Mouse (Mus musculus): ENCODE results near the gene 1700025G04Rik.

Gene 1700025G04Rik

DNA sequence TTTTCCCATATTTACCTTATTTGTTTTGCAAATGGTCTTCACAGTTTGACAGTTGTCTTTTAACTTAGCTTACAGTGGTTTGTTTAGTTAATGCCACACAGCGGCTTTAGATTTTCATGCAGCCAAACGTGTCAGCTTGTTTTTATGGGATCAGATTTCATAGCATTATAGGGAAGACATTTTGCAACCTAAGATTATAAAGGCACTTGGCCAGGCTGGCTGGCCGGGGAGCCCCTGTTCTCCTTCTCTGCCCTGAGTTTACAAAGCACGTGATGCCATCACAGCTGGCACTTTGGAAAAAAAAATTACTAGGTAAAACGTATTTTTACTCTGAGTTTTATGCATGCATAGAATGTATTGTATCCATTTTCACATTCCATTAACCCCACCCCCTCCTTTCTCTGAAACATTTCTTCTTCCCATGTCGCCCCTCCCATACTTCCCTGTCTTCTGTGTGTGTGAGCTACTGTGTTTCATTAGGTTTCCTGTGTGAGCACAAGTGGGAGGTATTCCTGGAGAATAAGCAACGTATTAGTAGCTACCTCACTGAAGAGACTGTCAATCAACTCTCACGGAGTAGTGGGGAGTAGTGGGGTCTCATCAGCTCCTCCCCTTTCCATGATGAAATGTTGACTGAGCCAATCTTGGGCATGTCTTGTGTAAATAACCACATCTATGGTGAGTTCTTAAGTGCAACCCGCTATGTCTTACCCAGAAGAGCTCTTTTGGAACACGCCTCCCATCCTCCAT, 93.8 kb downstream of the 1700025G04Rik start:
- DNase-seq (ENCODE audit: low read depth, low spot score): no peak

DNA sequence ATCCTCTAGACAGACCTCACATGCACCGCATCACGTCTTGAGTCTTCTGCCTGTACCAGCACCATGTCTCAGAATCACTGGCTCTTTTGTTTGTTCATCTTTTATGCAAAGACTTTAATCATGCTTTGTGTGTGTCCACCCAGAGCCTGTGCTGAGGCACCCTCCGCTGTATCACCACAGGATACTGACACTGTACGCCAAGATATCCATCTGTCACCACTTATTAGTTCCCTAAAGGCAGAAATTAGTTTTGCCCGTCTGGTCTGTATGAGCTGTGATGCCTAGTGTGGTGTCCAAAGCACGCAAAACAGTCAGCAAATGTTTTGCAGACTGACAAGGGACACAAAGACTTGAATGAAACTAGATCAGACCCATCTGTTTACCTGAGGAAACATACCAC, 95.7 kb downstream of the 1700025G04Rik start:
- DNase-seq (ENCODE audit: low read depth, low spot score): no peak

DNA sequence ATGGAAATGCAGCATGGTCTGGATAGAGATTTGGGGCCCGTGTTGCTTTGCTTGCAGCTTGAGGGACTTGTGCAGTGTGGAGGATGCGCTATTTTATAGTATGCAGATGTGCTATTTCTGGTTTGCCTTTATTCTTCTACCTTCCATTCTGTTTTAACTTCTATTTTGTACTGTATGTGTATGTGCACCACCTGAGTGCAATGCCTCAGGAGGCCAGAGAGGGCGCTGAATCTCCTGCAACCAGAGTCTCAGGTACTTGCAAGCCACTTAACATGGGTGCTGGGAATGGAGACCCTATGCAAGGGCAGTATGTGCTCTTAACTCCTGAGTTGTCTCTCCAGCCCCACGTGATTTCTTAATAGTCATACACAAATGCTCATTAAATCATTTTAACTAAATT, 98.4 kb downstream of the 1700025G04Rik start:
- DNase-seq (ENCODE audit: low read depth, low spot score): no peak

DNA sequence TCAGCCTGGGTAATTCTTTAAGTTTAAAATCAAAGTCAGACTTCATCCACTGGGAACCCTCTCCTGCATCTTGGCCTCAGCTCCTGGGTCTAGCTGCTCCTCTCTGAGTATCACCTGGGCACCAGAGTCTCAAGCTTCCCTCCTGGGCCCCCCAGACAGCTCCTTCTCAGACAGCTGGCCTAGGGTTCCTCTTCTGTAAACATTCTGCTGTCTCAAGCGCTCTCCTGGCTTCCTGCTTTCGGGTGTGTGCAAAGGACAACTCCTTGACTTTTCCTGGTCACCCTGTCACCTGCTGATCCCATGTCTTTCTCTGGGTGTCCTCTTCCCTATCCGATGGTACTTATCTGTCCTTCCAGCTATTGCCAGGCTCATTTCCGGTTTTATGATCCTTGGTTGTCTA, 99.3 kb downstream of the 1700025G04Rik start:
- DNase-seq (ENCODE audit: low read depth, low spot score): no peak

DNA sequence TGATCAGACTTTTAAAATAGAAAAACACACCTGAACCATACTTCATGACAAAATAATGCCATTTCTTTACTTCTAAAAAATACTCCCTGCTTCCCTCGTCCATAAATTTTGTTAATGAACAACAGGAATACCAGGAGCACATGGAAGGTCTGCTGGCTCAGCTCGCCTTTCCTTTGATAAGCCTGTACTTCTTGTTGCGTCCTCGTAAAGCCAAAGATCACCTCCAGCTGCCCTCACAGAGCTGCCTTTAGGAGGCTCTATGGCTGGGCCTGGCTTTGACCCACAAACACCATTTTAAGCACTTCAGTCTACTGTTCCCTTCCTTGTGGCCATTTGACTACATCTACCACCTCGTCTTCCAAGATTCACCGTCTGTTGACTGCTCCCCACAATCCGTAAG, 101.2 kb downstream of the 1700025G04Rik start:
- no peak for DNase-seq (ENCODE audit: low read depth, low spot score)

DNA sequence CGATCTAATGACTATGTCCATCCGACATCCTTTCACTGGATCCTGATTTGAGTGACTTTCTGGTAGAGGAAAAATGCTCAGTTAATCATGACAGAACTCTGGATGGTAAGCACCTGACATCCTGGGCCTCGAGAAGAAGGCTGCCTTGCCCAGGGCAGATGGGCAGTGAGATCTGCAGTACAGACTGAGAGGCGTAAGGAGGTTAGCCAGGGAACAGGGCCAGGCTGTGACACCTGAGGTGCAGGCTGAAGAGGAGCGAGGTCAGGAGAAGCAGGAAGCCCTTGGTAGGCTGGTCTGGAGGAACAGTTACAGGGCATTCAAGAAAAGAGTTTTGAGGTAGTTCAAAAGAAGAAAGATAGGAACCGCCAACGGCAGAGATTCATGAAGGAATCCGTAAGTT, 101.9 kb downstream of the 1700025G04Rik start:
- DNase-seq (ENCODE audit: low read depth, low spot score): no peak

DNA sequence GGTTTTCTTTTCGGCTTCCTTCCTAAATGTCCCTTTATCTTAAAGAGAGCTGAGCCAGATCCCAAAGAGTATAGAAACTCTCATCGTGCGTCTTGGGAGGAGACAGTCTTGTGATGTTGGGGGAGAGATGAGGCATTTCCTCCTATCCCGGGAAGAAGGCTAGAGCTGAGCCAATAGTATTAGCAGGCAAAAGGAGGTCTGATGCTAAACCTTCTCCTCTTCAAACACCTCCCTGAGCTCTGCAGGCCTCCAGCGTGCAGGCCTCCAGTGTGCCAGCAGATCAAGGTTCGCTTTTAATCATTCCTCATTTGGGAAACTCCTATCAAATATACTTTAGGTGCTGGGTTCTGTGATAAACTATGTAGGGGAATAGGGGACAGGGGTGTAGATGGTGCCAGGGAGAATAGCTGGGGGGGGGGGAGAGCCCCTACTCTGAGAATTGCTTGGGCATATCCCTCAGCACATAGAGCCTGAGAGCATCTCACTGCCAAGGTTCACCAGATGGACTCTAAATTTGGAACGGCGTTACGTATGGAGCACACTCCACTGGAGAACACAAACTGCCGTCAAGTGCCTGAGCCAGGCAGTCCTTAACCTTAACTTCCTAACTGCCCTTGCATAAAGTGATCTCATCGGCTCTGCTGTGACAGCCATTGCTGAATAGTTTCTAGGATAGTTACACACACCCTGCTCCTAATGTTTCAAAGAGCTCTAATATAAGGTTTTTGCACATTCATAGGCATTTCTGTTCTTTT, 103.7 kb downstream of the 1700025G04Rik start:
- DNase-seq (ENCODE audit: low read depth, low spot score): no peak

DNA sequence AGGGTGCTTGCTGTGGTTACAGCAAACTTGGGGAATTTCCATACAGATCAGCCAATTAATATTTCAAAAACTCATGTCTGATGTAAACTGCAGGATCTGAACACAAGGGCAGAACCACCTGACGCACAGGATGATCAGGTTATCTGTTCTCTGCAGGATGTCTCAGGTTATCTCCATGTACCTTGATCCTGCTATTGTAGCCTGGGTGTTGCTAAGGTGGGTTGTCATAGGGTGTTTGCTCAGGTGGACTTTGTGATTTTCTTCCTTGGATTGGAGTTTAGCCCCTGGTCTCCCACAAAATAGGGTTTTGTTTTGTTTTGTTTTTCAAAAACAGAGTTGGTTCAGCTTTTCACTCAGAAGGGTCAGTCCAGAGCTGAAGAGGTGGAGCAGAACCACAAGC, 104.9 kb downstream of the 1700025G04Rik start:
- no peak for DNase-seq (ENCODE audit: low read depth, low spot score)

DNA sequence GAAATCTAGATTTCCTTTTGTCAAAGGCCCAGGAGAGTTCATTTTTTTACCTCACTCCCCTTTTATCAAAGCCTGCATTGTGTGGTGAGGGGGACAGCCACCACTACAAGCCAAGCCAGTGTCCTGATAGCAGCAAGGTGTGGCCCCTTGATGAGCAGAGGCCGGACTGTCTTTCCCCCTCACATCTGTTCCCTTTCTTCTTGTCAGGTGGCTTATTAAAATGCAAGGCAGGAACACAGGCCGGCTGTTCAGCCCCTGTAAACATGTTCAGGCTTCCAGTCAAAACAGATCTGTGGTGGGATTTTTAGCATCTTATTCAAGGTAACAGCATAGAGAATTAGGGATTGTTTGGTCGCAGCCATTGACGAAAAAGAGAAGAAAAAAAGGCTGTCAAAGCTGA, 105.9 kb downstream of the 1700025G04Rik start:
- no peak for DNase-seq (ENCODE audit: low read depth, low spot score)

DNA sequence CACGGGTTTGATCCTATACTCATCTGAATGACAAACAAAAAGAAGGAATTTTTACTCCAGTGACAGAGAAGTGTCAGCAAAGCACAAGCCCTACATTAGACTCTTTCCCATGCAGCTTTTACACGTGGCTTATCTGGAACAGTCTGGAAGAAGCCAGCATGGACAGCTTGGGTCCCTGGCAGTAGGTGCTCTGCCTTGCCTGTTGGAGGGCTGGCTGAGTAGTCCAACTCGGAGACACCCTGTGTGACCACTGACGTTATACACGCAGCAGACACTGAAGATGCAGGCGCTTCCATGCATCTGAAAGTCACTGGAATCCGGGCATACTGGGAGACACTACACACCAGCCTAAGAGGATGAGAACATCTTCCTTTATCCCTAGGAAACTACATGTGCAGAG, 109.4 kb downstream of the 1700025G04Rik start:
- DNase-seq (ENCODE audit: low read depth, low spot score): no peak

DNA sequence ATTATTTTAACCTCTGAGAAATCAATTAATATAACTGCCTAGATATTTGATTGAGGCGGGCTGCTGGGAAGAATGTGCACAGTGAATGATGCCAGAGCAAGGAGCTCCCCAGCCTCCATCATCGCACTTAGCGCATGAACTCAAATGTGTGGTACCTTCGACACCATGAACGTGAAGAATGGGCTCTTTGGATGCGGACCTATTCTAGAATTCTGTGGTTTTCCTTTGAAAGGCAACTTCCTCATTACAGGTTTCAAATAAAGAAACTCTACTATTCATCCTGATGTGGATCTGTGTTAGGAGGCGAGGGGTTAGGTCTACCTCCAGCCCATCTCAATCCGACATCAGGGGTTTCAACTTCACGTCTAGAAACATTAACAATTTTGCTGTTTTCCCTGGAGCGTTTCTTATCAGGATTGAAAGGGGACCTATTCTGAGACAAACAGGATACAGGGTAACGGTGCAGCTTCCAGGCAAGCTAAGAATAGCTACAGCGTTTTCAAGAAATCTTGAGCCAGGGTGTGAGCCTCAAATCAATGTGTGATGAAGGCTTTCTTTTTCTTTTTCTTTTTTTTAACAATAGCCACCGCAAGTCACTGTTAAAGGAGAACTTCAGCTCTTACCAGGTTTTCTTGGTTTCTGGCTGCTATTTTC, 110.0 kb downstream of the 1700025G04Rik start:
- DNase-seq (ENCODE audit: low read depth, low spot score): no peak

DNA sequence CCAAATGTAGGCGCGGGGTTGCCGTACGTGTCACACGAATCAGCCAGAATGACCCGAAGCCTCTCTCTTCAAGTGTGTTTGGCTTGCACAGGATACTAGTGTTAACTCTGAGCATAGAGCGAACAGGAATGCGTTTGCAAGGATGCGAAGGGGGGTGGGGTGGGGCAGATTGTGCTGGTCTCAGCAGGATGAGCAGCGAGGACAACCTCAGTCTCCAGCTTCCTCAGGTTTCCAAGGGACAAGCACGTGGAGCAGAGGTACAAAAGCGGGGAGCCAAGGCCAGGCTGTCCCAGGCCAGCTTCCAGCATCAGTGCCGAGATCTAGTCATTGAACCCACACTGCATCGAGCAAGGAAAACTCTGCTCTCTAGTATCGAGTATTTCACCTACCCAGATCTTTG, 111.2 kb downstream of the 1700025G04Rik start:
- DNase-seq (ENCODE audit: low read depth, low spot score): no peak

DNA sequence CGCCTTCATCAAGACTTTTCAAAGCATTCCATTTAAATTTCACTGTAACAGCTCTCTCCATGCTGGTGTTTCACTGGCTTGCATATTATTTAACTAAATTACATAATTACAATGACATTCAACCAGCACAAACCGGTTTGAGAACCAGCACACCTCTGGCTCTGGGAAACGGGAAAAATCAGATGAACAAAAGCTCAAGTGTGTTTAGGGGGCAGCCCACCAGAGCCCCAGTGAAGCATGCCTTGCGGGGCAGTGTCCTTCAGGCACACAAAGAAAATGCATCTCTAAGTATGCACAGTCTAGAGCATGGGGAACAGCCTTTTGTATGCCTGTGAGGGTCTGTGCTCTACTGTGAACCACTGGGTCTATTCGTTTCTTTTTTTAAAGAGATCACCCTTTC, 112.3 kb downstream of the 1700025G04Rik start:
- DNase-seq (ENCODE audit: low read depth, low spot score): no peak

DNA sequence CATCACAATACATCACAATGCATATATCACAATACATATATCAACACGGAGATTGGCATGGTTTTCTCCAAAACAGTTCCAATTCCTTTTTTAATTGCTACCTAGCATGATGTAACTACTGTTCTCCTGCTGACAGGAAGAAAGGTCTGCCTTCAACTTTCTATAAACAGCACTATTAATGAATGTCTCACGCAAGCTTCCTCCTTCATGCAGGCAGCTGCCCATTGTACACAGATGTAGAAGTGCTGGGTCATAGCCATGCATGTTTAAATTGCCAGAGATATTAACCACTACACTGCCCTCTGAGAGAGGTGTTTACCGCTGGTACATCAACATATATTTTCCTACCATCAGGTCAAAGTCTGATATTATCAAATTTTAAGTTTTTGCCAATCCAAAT, 113.1 kb downstream of the 1700025G04Rik start:
- DNase-seq (ENCODE audit: low read depth, low spot score): no peak

DNA sequence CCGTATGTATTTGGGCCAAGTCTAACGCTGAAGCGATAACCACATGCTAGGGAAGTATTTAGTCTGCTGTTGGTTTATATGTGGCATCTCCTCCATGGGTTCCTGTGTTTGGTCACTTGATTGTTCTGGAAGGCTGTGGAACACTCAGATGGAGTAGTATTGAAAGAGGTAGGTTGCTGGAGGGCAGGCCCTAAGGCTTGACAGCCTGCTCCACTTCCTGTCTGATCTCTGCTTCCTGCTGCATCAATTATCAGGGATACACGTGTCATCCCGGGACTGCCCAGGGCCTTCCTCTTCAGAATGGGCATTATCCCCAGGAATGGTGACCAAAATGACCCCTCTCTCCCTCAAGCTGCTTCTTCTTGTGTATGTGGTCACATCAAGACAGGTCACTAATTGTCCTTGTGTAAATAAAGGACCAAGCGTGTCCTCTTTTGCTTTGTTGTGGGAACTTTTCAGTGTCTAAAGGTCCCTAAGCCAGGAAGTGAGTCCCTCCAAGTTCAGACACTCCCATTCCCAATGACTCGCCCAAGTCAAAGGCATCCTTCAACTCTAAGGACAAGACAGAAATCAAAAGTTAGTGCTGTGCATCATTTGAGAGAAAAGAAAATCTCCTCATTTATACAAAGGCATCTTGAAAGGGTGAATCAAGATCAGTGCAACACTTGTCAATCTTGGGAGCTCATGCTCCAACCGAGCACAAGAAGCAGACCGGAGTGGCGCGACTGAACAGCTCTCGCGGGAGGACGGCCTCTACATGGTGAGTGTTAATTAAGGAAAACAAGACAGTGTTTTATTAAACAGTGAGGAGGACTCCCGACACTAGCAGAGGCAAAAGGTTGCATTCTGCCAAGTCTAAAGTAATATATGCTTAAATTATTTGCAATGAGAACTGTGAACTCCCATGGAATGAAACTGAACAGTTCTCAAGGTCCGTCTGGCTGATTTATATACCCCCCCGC, 114.2 kb downstream of the 1700025G04Rik start:
- DNase-seq (ENCODE audit: low read depth, low spot score): no peak

DNA sequence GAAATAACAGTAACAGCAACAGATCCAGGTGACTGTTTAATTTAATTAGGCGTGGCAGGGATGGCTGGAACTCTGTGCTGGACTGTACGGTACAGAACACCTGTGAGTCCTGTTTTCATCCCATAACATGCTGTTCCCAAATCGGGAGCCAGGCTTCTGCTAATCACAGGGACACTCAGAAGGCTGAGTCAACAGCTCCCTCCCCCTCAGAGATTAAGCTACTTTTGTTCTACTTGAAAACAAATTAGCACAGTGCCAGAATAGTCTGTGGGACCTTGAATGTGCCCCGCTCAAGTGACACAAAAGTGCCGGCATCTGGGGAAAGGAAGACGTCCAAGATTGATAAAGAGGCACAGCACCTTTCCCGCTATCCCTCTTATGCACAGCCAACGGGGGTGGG, 115.0 kb downstream of the 1700025G04Rik start:
- no peak for DNase-seq (ENCODE audit: low read depth, low spot score)

DNA sequence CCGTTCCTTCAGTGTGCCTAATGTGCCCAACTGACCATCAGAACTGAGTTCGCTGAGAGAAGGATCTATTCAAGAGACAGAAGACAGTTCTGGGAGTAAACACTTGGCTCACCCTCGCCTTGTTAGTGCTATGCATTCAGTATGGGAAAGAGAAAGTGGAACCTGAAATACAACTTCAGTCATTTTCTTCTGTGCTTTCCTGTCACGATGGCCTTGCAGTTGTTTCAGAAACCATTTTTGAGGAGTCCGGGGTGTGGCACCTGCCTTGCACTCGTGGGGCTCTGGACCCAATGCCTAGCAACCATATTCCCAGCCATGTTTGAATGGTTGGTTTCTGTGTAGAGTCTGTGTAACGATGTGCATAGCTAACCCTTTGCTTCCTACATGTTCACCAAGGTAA, 115.5 kb downstream of the 1700025G04Rik start:
- DNase-seq (ENCODE audit: low read depth, low spot score): no peak

DNA sequence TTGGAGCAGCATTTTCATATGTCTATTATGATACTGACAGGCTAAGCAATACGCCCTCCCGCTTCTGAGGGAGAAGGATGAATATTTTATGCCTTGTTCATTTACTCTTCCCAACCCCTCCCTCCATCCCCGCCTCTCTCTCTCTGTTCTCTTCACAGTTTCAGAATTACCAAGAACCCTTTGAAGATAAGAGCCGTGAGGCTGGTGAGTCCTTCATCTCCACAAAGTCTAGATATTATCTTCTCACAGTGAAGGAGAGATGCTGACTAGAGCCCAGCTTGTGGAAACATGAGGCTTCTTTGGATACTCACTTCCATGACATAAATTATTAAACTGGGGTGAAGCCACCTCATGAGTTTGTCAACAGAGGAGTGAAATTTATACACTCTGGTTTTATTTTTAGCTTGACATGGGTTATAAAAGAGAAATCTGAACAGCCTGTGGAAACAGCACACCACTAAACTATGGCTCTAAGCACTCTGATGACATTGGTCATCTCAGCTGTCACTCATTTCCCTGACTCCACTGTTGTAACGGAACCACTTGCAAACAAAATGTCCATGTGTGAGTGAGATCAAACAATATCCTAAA, 116.7 kb downstream of the 1700025G04Rik start:
- DNase-seq (ENCODE audit: low read depth, low spot score): no peak

DNA sequence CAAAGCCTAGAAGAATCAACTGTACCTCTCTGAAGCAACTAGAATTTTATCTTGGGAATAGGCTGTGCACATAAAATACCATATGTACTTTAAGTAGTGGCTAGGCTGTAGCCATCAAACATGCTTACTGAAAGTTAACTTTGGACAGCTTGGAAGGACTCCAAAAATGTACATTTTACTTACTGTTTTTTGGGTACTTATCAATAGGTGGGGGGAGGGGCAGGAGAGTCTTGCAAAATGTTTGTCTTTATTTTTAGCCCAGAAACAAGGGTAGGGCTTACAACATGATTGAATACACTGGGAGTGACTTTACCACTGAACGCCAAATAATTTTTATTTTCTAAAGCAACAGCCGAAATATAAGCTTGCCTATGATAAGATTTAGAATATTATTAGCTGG, 118.3 kb downstream of the 1700025G04Rik start:
- DNase-seq (ENCODE audit: low read depth, low spot score): no peak

DNA sequence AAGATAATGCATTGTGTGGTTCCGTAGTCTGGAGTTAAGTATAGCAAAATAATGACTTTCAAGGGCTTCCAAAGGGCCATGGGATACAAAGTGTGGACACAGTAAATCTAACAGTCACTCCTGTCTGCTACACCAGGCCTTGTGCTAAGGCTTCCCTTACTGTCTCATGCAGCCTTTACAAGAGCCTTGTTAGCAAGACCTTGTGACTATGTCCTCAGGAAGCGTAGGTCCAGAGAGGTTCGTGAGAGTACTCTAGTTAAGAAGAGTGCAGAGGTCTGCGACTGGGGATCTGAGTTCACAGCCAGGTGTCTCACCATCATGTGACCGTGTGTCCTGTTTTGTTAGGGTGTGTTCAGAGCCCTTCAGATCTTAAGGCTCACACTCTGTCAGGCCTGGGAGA, 121.8 kb downstream of the 1700025G04Rik start:
- no peak for DNase-seq (ENCODE audit: low read depth, low spot score)

DNA sequence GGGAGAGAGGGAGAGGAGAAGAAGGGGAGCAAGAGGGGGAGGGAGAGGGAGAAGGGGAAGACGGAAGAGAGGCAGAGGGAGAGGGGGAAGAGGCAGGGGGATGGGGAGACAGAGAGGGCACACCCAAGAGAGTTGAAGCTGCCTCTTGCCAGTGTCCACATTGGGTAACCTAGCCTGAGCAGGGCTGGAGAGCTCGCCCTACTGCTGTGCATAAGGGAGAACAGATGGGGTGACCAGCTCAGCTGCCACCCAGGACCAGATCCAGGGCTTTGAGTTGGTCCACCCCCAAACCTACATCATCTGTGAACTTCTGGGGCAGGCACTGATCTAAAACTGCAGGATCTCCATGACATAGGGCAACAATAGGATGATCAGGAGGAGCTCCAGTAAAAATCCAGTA, 125.1 kb downstream of the 1700025G04Rik start:
- DNase-seq (ENCODE audit: low read depth, low spot score): no peak

All from mesoderm, embryonic 11.5 days (tissue).